Mouse (Mus musculus) MEL-GATA-1-ER (cell line): ENCODE data around the gene Zfp961.
"Not testable (repeated sequence)": the region's sequence is repeated elsewhere in the genome, so short reads cannot be mapped to it uniquely, and the experiment has no call there.

Experiments
- DNase-seq: peaks from one replicate; pipeline ENCODE4 v3.0.0-alpha.2; 2012; ENCODE audit warnings: low read depth; ENCODE audit errors: extremely low read depth

The Zfp961 gene

GRCm38 (mm10) chr8:72017339-72017738, 66.5 kb downstream of the Zfp961 start:
- not testable (repeated sequence) for DNase-seq

- DNase-seq = no peak
Observed at GRCm38 (mm10) chr8:72018141-72018540, 67.3 kb downstream of the Zfp961 start.

GRCm38 (mm10) chr8:72019022-72019421, 68.2 kb downstream of the Zfp961 start:
- not testable (repeated sequence) for DNase-seq

GRCm38 (mm10) chr8:72019816-72020215, 69.0 kb downstream of the Zfp961 start:
- DNase-seq = no peak

GRCm38 (mm10) chr8:72024886-72025285, 74.0 kb downstream of the Zfp961 start:
- not testable (repeated sequence) for DNase-seq

GRCm38 (mm10) chr8:72032926-72033325, 82.1 kb downstream of the Zfp961 start:
- DNase-seq = not testable (repeated sequence)

GRCm38 (mm10) chr8:72040918-72041317, 90.1 kb downstream of the Zfp961 start, which contains the start of gene Olfr372:
Olfr372 (plus strand) TSS chr8:72041218.
- not testable (repeated sequence) for DNase-seq

- no peak for DNase-seq
Observed at GRCm38 (mm10) chr8:72042493-72042892, 91.7 kb downstream of the Zfp961 start.
